Mouse (Mus musculus) hindbrain, embryonic 12.5 days (tissue): ENCODE data around the gene Gm49395. TPM values are rescaled to one million over a fixed set of nuclear protein-coding genes. Genes with fewer than 3 reads are reported as not detected.

ENCODE experiments used
- ATAC-seq: fragments of 200-750 bp; cut with Nextera tagmentation; 2 replicates; pipeline ENCODE4 v1.8.0; 2017; ENCODE audit warnings: moderate TSS enrichment; ENCODE audit not compliant: low FRiP score
- H3K27ac ChIP-seq: fragments of 300-500 bp; sonication (generic); 2 replicates; pipeline ENCODE4 v1.5.1; 2016; ENCODE audit warnings: mild to moderate bottlenecking
- H3K27me3 ChIP-seq: fragments of 300-500 bp; sonication (generic); 2 replicates; pipeline ENCODE4 v1.6.1; 2016; ENCODE audit warnings: mild to moderate bottlenecking
- H3K36me3 ChIP-seq: fragments of 300-500 bp; sonication (generic); 2 replicates; pipeline ENCODE4 v1.6.1; 2016; ENCODE audit warnings: mild to moderate bottlenecking
- H3K4me1 ChIP-seq: fragments of 300-500 bp; sonication (generic); 2 replicates; pipeline ENCODE4 v1.6.1; 2016
- H3K4me2 ChIP-seq: fragments of 300-500 bp; sonication (generic); replicated peaks from 2 replicates; pipeline ENCODE4 v1.6.1; 2016; ENCODE audit warnings: mild to moderate bottlenecking
- H3K4me3 ChIP-seq: fragments of 300-500 bp; sonication (generic); 2 replicates; pipeline ENCODE4 v1.5.1; 2016; ENCODE audit warnings: mild to moderate bottlenecking
- H3K9ac ChIP-seq: fragments of 300-500 bp; sonication (generic); 2 replicates; pipeline ENCODE4 v1.6.1; 2016; ENCODE audit warnings: mild to moderate bottlenecking, moderate library complexity
- H3K9me3 ChIP-seq: fragments of 300-500 bp; sonication (generic); replicated peaks from 2 replicates; pipeline ENCODE4 v1.6.1; 2016; ENCODE audit warnings: mild to moderate bottlenecking
- WGBS: fragments of 180-500 bp; shearing (Covaris S2); methylation state at CpG from one replicate; pipeline ENCODE4 v1.1.7; 2016; 5-methylcytosine and 5-hydroxymethylcytosine counted together
- polyA plus RNA-seq: library from polyadenylated mRNA; unstranded; fragments of >200 nt; fragmentation: Nextera tagmentation; extraction: Ambion mirVana; gene quantifications from 2 replicates; pipeline ENCODE4 v1.2.1, GENCODE M21; 2016

The Gm49395 gene
- polyA plus RNA-seq, 1 experiment from 2014 or later: 3.7 TPM

DNA sequence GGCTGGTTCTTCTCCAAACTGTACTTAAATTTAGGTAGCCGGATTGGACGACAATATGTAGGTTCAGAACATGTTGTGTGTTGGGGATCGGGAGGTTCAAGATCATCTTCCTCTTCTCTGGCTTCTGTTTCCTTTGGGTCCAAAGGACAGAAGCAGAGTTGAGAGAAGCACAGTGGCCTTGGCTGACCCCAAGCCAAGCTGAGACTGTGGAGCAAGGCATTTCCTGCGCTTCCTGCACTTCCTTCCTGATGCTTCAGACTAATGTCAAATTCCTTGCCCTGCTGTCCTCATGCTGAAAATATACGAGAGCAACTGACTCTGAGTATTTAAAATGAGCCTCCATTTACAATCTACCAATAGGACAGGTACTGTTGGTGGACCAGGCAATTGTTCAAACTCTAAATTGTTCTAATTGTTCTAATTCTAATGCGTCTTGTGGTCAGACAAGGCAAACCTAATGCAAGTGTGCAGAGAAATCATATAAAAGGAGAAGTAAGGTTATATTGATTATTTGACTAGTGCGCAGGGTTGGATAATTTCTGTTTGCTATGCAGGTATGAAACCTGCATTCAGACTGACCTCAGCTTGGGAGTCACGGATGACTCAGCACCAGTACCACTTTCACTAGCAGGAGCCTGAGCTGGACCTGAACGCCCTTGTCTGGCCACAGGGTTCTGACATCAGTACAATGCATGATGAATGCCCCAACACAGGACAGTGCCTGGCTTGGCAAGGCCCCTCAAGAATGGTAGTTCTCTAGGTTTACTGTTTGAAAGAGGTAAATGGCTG is 24.2 kb downstream of the Gm49395 start:
- Histone ChIP-seq H3K27ac (no peak overlapping the region), H3K27me3 (no peaks in the 10 kb centered on the region), H3K36me3 (no peaks in the 10 kb centered on the region), H3K9me3 (no peaks in the 10 kb centered on the region), H3K4me1 (no peaks in the 10 kb centered on the region), H3K4me2 (no peak overlapping the region), H3K9ac (no peak overlapping the region), H3K4me3 (no peak overlapping the region)
- WGBS: 80% methylated on average over 9 of the region's 9 CpGs
- ATAC-seq: no peak

DNA sequence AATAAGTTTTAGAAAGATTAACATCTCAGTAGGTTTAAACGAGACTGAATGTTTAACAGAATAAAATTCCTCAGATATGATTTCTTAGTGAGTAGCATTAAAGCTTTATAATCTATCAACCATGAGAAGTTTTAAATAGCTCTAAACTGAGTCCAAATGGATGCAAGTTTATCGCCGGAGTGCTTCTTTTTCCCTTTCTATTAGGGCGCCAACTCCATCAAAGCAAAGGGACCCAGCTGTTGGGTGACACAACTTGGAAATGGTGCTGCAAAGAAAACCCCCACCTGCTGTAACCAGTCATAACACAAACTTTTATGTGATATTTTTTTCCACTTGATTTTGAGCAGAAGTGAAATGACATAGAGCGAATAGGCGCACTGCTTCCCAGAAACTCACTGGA is 29.3 kb downstream of the Gm49395 start:
- no peak overlapping the region for H3K27ac ChIP-seq
- no peaks in the 10 kb centered on the region for H3K9me3 ChIP-seq
- no peak for ATAC-seq
- no peak overlapping the region for H3K9ac ChIP-seq
- H3K4me1 ChIP-seq: no peaks in the 10 kb centered on the region
- no peak overlapping the region for H3K4me3 ChIP-seq
- WGBS: 93% methylated on average over 6 of the region's 6 CpGs
- no peak overlapping the region for H3K4me2 ChIP-seq
- no peaks in the 10 kb centered on the region for H3K36me3 ChIP-seq
- no peaks in the 10 kb centered on the region for H3K27me3 ChIP-seq

DNA sequence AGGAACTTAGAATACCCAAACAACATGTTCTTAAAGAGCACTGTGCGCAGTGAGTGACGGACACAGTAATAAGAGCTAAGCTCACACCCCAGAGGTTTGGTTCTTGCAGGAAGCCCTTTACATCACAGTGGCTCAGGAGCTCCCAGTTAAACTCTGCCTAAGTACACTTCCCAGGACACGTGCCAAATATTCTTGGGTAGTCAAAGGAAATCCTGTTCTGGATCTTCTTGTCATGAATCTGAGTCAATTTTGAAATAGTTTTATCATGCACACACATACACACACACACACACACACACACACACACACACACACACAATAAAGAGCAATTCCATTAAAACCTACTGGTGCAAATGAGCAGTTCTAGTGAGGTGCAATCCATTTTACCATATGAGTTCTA is 30.3 kb downstream of the Gm49395 start:
- no peak for ATAC-seq
- Histone ChIP-seq H3K27me3 (no peaks in the 10 kb centered on the region), H3K36me3 (no peaks in the 10 kb centered on the region), H3K4me2 (no peak overlapping the region), H3K4me1 (no peaks in the 10 kb centered on the region), H3K27ac (no peak overlapping the region), H3K4me3 (no peak overlapping the region), H3K9ac (no peak overlapping the region), H3K9me3 (no peaks in the 10 kb centered on the region)
- WGBS: 89% methylated on average over 3 of the region's 3 CpGs

DNA sequence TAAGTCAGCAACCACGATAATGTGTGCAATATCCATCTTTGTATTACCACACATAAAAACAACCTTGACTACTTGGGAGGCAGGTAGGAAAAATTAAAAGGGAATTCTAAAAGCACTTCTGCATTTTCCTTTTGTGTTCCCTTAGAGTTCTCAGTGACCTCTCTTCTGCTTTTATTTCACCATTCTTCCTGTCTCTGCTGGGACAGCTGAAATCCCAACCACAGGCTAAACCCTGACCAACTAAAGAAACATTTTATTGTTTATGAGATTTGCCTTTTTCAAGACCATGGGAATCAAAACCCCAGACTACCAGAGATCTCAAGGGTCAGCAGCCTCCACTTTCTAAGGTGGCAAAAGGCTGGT is 33.8 kb downstream of the Gm49395 start:
- H3K27ac ChIP-seq: no peak overlapping the region
- 90% methylated on average over 1 of the region's 1 CpGs for WGBS
- H3K9ac ChIP-seq: no peak overlapping the region
- H3K4me2 ChIP-seq: no peak overlapping the region
- no peaks in the 10 kb centered on the region for H3K36me3 ChIP-seq
- H3K27me3 ChIP-seq: no peaks in the 10 kb centered on the region
- no peaks in the 10 kb centered on the region for H3K9me3 ChIP-seq
- ATAC-seq: no peak
- H3K4me1 ChIP-seq: no peaks in the 10 kb centered on the region
- H3K4me3 ChIP-seq: no peak overlapping the region

DNA sequence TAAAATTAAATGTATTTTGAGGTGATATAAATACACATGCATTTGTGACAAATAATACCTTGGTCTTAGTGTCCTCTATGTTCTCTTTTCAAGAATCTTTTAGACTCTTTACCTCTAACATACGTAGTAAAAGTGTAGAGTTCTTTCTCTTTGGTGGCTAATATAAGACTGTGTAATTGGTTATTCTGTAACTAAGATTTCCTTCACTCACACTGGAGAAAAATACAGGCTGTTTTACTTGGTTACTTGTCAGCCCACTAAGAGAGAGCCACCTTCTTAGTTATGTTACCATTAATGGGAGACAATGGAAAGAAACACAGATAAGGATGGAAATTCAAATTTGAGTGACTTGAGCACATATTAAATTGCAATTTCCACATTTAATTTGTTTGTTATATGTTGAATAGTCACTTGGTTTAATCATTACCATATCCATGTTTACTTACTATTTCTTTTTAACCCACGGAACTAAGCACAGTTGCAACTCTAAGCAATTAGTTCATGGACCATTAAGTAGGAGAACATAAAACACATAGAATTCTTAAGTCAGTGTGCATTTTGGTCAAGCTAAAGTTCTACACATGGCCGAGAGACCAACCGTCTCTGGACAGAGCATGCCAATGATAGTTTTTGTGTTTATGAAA is 34.3 kb downstream of the Gm49395 start:
- no peak for ATAC-seq
- WGBS: 88% methylated on average over 4 of the region's 4 CpGs
- Histone ChIP-seq H3K36me3 (no peaks in the 10 kb centered on the region), H3K4me3 (no peak overlapping the region), H3K9ac (no peak overlapping the region), H3K27ac (no peak overlapping the region), H3K4me1 (no peaks in the 10 kb centered on the region), H3K9me3 (no peaks in the 10 kb centered on the region), H3K27me3 (no peaks in the 10 kb centered on the region), H3K4me2 (no peak overlapping the region)

DNA sequence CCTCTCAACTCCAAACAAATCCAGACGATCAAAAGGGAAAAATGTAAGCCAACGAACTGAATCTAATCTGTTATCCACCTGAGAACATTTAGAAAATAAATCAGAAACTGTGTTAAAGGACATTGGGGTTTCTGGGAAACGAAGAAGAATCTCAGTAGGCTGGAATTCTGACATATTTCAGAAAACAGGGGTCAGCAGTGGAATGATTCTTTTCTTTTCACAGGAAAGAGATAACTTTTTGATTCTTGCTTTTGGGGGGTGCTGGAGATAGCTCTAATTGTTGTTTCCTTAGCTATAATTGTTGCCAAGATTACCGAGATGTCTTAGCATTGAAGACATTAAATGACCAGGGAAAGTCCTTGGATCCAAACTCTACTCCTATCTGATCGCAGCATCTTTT is 44.2 kb downstream of the Gm49395 start:
- Histone ChIP-seq H3K4me2 (no peak overlapping the region), H3K27ac (no peak overlapping the region), H3K4me3 (no peak overlapping the region), H3K36me3 (no peaks in the 10 kb centered on the region), H3K9me3 (no peaks in the 10 kb centered on the region), H3K27me3 (no peaks in the 10 kb centered on the region), H3K9ac (no peak overlapping the region), H3K4me1 (peaks cover 3% of the 10 kb centered on the region)
- 86% methylated on average over 5 of the region's 5 CpGs for WGBS
- no peak for ATAC-seq

DNA sequence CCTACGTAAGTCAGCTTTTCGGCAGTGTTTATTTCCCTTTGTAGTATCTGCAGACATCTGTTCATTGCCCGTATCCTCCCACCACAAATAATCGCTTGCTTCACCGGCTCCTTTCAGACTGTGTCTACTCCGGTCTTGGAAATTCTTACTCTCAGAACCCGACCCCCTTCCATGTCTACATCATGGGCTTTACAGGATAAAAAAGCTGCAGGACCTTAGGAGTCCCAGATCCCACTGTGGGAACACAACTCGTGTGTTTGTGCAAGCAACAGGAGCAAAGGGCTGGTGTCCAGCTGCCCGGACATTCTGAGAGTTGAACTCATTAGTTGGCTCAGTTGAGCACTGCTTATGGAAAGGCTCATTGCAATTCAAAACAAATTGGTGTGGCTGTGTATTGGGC is 46.9 kb downstream of the Gm49395 start:
- Histone ChIP-seq H3K4me3 (no peak overlapping the region), H3K4me2 (no peak overlapping the region), H3K36me3 (no peaks in the 10 kb centered on the region), H3K9ac (no peak overlapping the region), H3K9me3 (no peaks in the 10 kb centered on the region), H3K4me1 (peaks cover 3% of the 10 kb centered on the region), H3K27me3 (no peaks in the 10 kb centered on the region), H3K27ac (no peak overlapping the region)
- ATAC-seq: no peak
- 18% methylated on average over 9 of the region's 9 CpGs for WGBS

DNA sequence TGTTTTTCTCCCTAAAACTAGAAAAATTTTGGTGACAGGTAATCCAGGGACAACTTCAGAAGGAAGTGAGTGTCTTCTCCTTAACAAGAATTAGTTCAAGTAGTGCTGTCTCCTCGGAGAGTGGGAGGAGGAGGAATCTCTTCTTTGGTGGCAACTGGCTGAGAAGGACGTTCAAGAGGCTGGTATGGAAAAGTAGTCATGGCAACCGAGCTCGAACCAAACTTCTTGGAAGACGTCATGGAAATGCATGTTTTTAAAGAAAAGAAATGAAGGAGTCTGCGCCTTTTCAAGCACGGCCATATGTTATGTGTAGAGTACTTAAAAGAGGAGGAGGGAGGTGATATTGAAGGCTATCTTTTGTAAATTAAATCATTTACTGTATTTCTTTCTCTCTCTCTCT is 49.2 kb downstream of the Gm49395 start:
- Histone ChIP-seq H3K9me3 (no peaks in the 10 kb centered on the region), H3K27me3 (no peaks in the 10 kb centered on the region), H3K4me3 (no peak overlapping the region), H3K9ac (no peak overlapping the region), H3K4me1 (peaks cover 3% of the 10 kb centered on the region), H3K4me2 (no peak overlapping the region), H3K27ac (no peak overlapping the region), H3K36me3 (no peaks in the 10 kb centered on the region)
- 57% methylated on average over 7 of the region's 7 CpGs for WGBS
- no peak for ATAC-seq

DNA sequence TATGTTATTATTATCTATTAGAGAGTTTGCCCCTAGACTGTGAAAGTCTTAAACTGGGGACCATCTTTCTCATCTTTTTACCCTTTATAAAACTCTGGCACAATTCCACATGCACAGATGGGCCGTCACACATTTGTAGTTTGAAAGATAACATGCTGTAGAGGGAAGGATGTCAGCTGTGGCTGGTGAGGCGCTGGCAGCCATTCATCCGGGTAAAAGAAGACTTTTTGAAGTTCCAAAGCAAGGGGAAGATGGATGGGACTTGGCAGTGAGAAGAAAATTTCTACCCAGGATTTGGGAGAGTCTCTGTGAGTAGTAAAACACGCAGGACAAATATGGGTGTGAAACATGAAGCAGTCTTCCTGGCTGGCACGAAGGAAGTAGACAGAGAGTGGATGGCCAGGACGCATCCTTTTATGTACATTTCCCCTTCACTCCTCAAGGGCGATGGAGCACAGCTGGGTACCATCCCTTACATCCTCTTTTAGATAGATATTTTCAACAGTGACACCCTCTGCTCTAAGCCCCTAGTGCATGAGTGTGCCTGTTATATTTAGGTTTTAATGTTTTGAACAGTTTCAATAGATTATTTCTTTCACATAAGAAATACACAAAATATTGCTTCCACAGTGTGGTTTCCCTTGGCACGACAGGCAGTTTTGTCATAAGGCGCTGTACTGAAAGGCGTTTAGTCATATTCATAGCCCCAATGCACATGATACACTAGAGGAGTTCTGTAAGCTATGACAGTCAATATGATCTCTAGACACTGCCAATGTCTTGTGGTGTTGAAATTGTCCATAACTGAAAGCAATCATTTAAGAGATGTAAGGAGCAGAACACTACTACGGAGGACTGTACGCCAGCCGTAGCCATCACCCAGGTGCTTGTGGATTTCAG is 50.8 kb downstream of the Gm49395 start:
- Histone ChIP-seq H3K27ac (no peak overlapping the region), H3K4me1 (peaks cover 3% of the 10 kb centered on the region), H3K27me3 (no peaks in the 10 kb centered on the region), H3K4me3 (no peak overlapping the region), H3K4me2 (no peak overlapping the region), H3K9ac (no peak overlapping the region), H3K36me3 (no peaks in the 10 kb centered on the region), H3K9me3 (no peaks in the 10 kb centered on the region)
- no peak for ATAC-seq
- WGBS: 85% methylated on average over 13 of the region's 13 CpGs

DNA sequence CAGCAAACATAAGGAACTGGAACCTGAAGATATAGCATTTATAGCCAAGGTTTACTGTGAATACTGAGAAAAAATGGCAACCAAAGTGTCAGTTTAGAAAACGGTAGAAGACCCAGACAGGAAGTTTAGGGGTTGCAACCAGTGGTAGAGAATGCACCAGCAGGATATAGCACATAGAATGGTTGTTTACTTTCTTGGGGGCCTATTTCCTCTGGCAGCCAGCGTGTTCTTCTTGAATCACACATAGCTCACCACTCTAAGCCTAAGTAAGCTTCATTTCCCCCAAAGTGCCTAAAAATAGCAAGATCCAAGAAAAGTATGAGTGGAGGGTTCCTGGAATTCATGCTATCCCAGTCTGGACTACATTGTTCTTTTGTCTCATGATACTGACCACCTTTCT is 59.1 kb downstream of the Gm49395 start:
- Histone ChIP-seq H3K36me3 (no peaks in the 10 kb centered on the region), H3K4me3 (no peak overlapping the region), H3K27me3 (no peaks in the 10 kb centered on the region), H3K9ac (no peak overlapping the region), H3K27ac (no peak overlapping the region), H3K4me2 (no peak overlapping the region), H3K4me1 (no peaks in the 10 kb centered on the region), H3K9me3 (no peaks in the 10 kb centered on the region)
- no peak for ATAC-seq
- WGBS: 64% methylated on average over 2 of the region's 2 CpGs

DNA sequence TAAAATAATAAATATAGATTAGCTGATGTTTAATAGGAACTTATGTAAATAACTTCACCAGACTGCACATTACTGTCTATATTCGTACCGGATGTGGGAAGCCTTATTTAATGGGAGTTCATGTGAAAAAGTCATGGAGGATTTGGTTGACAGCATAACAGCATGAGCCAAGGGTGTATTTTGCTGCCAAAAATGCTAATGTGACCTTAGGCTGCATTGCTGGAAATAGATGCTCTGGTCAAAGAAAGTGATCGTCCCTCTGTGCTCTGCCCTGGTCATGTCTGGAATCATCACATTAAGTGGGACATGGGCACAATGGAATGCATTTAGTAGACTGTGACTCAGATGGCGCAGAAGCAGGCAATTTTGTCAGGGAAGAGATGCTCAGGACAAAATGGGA is 64.4 kb downstream of the Gm49395 start:
- no peaks in the 10 kb centered on the region for H3K36me3 ChIP-seq
- H3K4me3 ChIP-seq: no peak overlapping the region
- no peaks in the 10 kb centered on the region for H3K4me1 ChIP-seq
- 77% methylated on average over 4 of the region's 4 CpGs for WGBS
- H3K27ac ChIP-seq: no peak overlapping the region
- no peak overlapping the region for H3K4me2 ChIP-seq
- no peaks in the 10 kb centered on the region for H3K9me3 ChIP-seq
- no peak overlapping the region for H3K9ac ChIP-seq
- H3K27me3 ChIP-seq: no peaks in the 10 kb centered on the region
- ATAC-seq: no peak

DNA sequence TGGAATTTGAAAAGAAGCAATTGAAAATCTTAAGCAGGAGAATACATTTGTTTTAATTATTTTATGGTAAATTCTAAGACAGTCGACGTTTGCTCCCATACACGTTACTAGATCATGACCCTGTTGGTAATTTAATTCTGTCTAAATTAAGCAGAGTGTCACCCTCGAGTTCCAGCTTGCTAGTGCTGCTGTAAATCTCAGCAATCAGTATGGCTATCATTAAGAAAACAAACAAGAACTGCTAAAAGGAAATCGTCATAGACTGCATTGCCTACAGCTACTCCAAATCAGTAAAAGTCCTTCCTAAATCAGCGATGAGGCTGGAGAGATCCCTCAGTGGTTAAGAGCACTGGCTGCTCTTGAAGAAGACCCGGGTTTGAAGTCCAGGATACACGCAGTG is 66.3 kb downstream of the Gm49395 start:
- 79% methylated on average over 8 of the region's 8 CpGs for WGBS
- Histone ChIP-seq H3K4me2 (no peak overlapping the region), H3K36me3 (no peaks in the 10 kb centered on the region), H3K27ac (no peak overlapping the region), H3K4me1 (no peaks in the 10 kb centered on the region), H3K9me3 (no peaks in the 10 kb centered on the region), H3K9ac (no peak overlapping the region), H3K4me3 (no peak overlapping the region), H3K27me3 (no peaks in the 10 kb centered on the region)
- no peak for ATAC-seq
